16 mouse cellular contexts compared by ENCODE assay signal in genomic region chr5:143471953-143472618, GRCm38 (mm10). TPM values are rescaled to one million over a fixed set of nuclear protein-coding genes. Genes with fewer than 3 reads are reported as not detected.
DNase-seq lines count a peak whose midpoint lies in the region; ATAC-seq lines count a peak whose summit lies in the region.
"Had no signal": no experiment of that assay in that cellular context is flagged by ENCODE, and none has a peak within 500 bp of the region (broad histone marks: within the 10 kb centered on the region; RNA-seq: fewer than 3 reads in every experiment).

No protein-coding gene starts in this region.

- H3K4me2 ChIP-seq in heart, embryonic 11.5 days, result no peak overlapping the region
- H3K4me2 ChIP-seq: heart, embryonic 15.5 days; hindbrain, embryonic 15.5 days had no signal

- no peak overlapping the region for H3K27ac ChIP-seq in heart, embryonic 11.5 days (ENCODE audit: low read depth, low read length)
- H3K27ac ChIP-seq: hindbrain, embryonic 15.5 days had no signal

- no peak for ATAC-seq in heart, embryonic 11.5 days (replicated peaks; ENCODE audit: insufficient number of reproducible peaks, low FRiP score, low TSS enrichment)
- no peak for ATAC-seq in erythroblast, adult 5-6 weeks (replicated peaks; ENCODE audit: low FRiP score, poor library complexity, severe bottlenecking)

- 85% methylated on average over 9 of the region's 9 CpGs for WGBS in heart, embryonic 11.5 days (ENCODE audit: insufficient replicate concordance)

- H3K4me1 ChIP-seq in heart, embryonic 11.5 days (ENCODE audit: control insufficient read depth, insufficient read depth, low read length), result 0 out of 2 replicates have a peak, but pooled peaks cover 4% of the 10 kb centered on the region
- H3K4me1 ChIP-seq: hindbrain, embryonic 15.5 days had no signal

- peak; percentile 88 for DNase-seq in heart, adult 11 months
- DNase-seq in lung, postnatal 36 days, result peak; percentile 35
- DNase-seq in lung, postnatal 4 days, result no peak
- DNase-seq in left cerebral cortex, postnatal 25 days (ENCODE audit: low spot score in 2 of 2), result peak; percentile 54 to 94
- DNase-seq in right cerebral cortex, postnatal 36 days (ENCODE audit: low spot score in 2 of 2), result peak; percentile 73 to 84
- DNase-seq in lung, postnatal 14 days, result no peak
- DNase-seq: B cell, adult 2 months; cerebellum, adult 2 months; gastrocnemius, postnatal 10 days; lung, adult 18-20 months had no signal

- no peak overlapping the region for H3K4me3 ChIP-seq in heart, embryonic 11.5 days (ENCODE audit: low read depth, low read length)
- H3K4me3 ChIP-seq: heart, embryonic 15.5 days; hindbrain, embryonic 15.5 days; megakaryocyte, embryonic 14.5 days had no signal

- peaks cover 8% of the 10 kb centered on the region; the same call in 1 of the 2 replicates for H3K36me3 ChIP-seq in heart, embryonic 11.5 days (ENCODE audit: control insufficient read depth, insufficient read depth, low read length)

- intact Hi-C loops in left cerebral cortex, postnatal 25 days (cut with DNase I), result loop anchor here (10.0 kb wide), 1 partner anchor 507 kb away; the partner anchor contains the start of gene Fscn1

- H3K9me3 ChIP-seq in heart, embryonic 11.5 days (replicated peaks; ENCODE audit: control insufficient read depth, low read length), result no peaks in the 10 kb centered on the region
- H3K9me3 ChIP-seq: G1E; heart, embryonic 15.5 days; hindbrain, embryonic 15.5 days; megakaryocyte, embryonic 14.5 days had no signal

- no peaks in the 10 kb centered on the region for H3K27me3 ChIP-seq in heart, embryonic 11.5 days (ENCODE audit: control insufficient read depth, insufficient read depth, low read length)
- H3K27me3 ChIP-seq: heart, embryonic 15.5 days; hindbrain, embryonic 15.5 days; megakaryocyte, embryonic 14.5 days had no signal

- H3K9ac ChIP-seq in heart, embryonic 11.5 days (ENCODE audit: low read depth, low read length), result no peak overlapping the region
- H3K9ac ChIP-seq: heart, embryonic 15.5 days; hindbrain, embryonic 15.5 days had no signal

RNA-seq across cellular contexts. Expression of gene Daglb, which starts 7.7 kb away (rescaled TPM):
- 8.5 and 8.7 TPM in 2 replicates for polyA plus RNA-seq in heart, embryonic 11.5 days (2014; fragmentation: Nextera tagmentation; extraction: Ambion mirVana)
- total RNA-seq in left cerebral cortex, postnatal 25 days (2021), result 10 to 100 TPM; 26.4 to 32.7 TPM
- 5.2 and 6.7 TPM in 2 replicates for total RNA-seq in erythroblast, adult 5-6 weeks (2015; ENCODE audit: low replicate concordance)
- 7.1 and 8.8 TPM in 2 replicates for total RNA-seq in erythroblast, adult 5-6 weeks (2017; ENCODE audit: low replicate concordance)

RNA-seq across cellular contexts. Expression of gene Rac1, which starts 55.8 kb away (rescaled TPM):
- 409 and 438 TPM in 2 replicates for polyA plus RNA-seq in heart, embryonic 11.5 days (2014; fragmentation: Nextera tagmentation; extraction: Ambion mirVana)
- 100 to 1,000 TPM; 354 to 378 TPM for total RNA-seq in left cerebral cortex, postnatal 25 days (2021)
- total RNA-seq in erythroblast, adult 5-6 weeks (2015; ENCODE audit: low replicate concordance), result 122 and 144 TPM in 2 replicates
- total RNA-seq in erythroblast, adult 5-6 weeks (2017; ENCODE audit: low replicate concordance), result 42.5 and 72.4 TPM in 2 replicates

Comparison
In these comparisons a context has a peak if more than half of its experiments do, and no peak if none do; other contexts are left out.
1. DNase-seq: peak in heart, adult 11 months (single experiment), lung, postnatal 36 days (single experiment), left cerebral cortex, postnatal 25 days (2 of 2) and right cerebral cortex, postnatal 36 days (2 of 2); none in lung, postnatal 4 days (0 of 2) and lung, postnatal 14 days (single experiment).